Mouse (Mus musculus) embryonic facial prominence, embryonic 10.5 days (tissue): ENCODE measurements at regions not wholly inside any gene's neighbourhood (a gene's known extent, or its start where the extent isn't known, plus 50 kb on each side); places are given as distances from the start of the nearest gene placed in this dataset.

ENCODE experiments used
- DNase-seq: peaks from one replicate; pipeline ENCODE4 v3.0.0-alpha.2; 2017; ENCODE audit warnings: low spot score
- H3K27ac ChIP-seq: fragments of 300-500 bp; sonication (generic); replicated peaks from 2 replicates; pipeline ENCODE4 v1.5.1; 2016; ENCODE audit warnings: mild to moderate bottlenecking
- H3K27me3 ChIP-seq: fragments of 300-500 bp; sonication (generic); replicated peaks from 2 replicates; pipeline ENCODE4 v1.6.1; 2016; ENCODE audit warnings: low read depth, mild to moderate bottlenecking; ENCODE audit not compliant: poor library complexity, severe bottlenecking
- H3K36me3 ChIP-seq: fragments of 300-500 bp; sonication (generic); replicated peaks from 2 replicates; pipeline ENCODE4 v1.6.1; 2016; ENCODE audit warnings: mild to moderate bottlenecking, moderate library complexity
- H3K4me1 ChIP-seq: fragments of 300-500 bp; sonication (generic); 2 replicates; pipeline ENCODE4 v1.6.1; 2016
- H3K4me3 ChIP-seq: fragments of 300-500 bp; sonication (generic); 2 replicates; pipeline ENCODE4 v1.5.1; 2016; ENCODE audit warnings: mild to moderate bottlenecking, moderate library complexity
- H3K9me3 ChIP-seq: fragments of 300-500 bp; sonication (generic); 2 replicates; pipeline ENCODE4 v1.6.1; 2016; ENCODE audit warnings: mild to moderate bottlenecking
- WGBS: fragments of 180-500 bp; shearing (Covaris S2); methylation state at CpG from one replicate; pipeline ENCODE4 v1.1.7; 2016; 5-methylcytosine and 5-hydroxymethylcytosine counted together

GRCm38 (mm10) chr16:74644750-74645366, 233.2 kb upstream of the Robo2 start:
- Histone ChIP-seq H3K27ac (no peak overlapping the region), H3K36me3 (no peaks in the 10 kb centered on the region), H3K4me3 (no peak overlapping the region), H3K4me1 (no peaks in the 10 kb centered on the region), H3K27me3 (no peaks in the 10 kb centered on the region), H3K9me3 (no peaks in the 10 kb centered on the region)
- 57% methylated on average over 10 of the region's 10 CpGs for WGBS
- no peak for DNase-seq

GRCm38 (mm10) chr16:74639805-74640204, 228.2 kb upstream of the Robo2 start:
- DNase-seq = no peak
- Histone ChIP-seq H3K27ac (no peak overlapping the region), H3K36me3 (no peaks in the 10 kb centered on the region), H3K9me3 (no peaks in the 10 kb centered on the region), H3K27me3 (no peaks in the 10 kb centered on the region), H3K4me3 (no peak overlapping the region), H3K4me1 (no peaks in the 10 kb centered on the region)
- WGBS = 87% methylated on average over 7 of the region's 7 CpGs

DNA sequence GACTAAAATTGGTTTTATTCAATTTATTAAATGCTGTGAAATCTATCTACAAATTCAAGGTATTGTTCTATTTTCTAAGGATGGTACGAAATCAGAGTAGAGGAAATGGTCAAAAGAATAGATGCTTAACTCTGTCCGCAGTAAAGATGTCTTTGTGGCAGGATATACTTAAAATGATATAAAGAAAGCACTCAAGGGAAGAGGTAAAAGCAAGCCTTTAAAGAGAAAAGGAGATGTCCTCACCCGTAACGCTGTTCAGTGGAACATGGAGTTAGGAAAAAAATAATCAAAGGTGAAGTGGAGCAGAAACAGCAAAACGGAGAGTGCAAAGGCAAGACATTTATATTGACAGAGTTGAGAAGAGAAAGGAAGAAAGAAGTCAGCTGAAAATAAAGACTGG, 226.0 kb upstream of the Robo2 start:
- H3K27me3 ChIP-seq = no peaks in the 10 kb centered on the region
- no peak for DNase-seq
- WGBS = 73% methylated on average over 5 of the region's 5 CpGs
- no peaks in the 10 kb centered on the region for H3K36me3 ChIP-seq
- no peak overlapping the region for H3K27ac ChIP-seq
- H3K4me1 ChIP-seq = no peaks in the 10 kb centered on the region
- no peak overlapping the region for H3K4me3 ChIP-seq
- no peaks in the 10 kb centered on the region for H3K9me3 ChIP-seq

GRCm38 (mm10) chr16:74625783-74626182, 214.2 kb upstream of the Robo2 start:
- Histone ChIP-seq H3K4me1 (no peaks in the 10 kb centered on the region), H3K27ac (no peak overlapping the region), H3K4me3 (no peak overlapping the region), H3K27me3 (no peaks in the 10 kb centered on the region), H3K36me3 (no peaks in the 10 kb centered on the region), H3K9me3 (no peaks in the 10 kb centered on the region)
- DNase-seq = no peak
- WGBS = 82% methylated on average over 2 of the region's 2 CpGs

GRCm38 (mm10) chr16:74612072-74612471, 200.4 kb upstream of the Robo2 start:
- no peaks in the 10 kb centered on the region; the same call in 1 of the 2 replicates for H3K27me3 ChIP-seq
- H3K4me1 ChIP-seq = peaks cover 16% of the 10 kb centered on the region
- WGBS = 47% methylated on average over 4 of the region's 4 CpGs
- H3K4me3 ChIP-seq = no peak overlapping the region
- H3K27ac ChIP-seq = no peak overlapping the region
- H3K9me3 ChIP-seq = no peaks in the 10 kb centered on the region
- H3K36me3 ChIP-seq = no peaks in the 10 kb centered on the region
- no peak for DNase-seq

DNA sequence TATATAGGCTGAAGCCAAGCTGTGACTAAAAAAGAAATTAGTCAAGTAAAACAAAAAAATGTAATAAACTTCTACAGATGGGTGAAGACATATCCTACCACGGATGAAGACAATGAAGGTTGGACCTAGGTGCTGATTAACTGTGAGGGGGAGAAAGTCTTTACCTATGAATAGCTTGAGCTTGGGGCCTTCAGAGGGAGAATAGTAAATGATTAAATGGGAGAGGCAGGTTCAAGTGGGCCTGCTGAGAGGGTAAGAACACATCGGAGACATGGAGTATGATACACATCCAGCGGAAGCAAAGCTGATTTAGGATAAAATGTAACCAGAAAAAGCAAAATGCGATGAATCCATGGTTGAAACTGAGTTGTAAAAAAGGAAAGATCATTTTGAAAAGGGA, 197.9 kb upstream of the Robo2 start:
- no peaks in the 10 kb centered on the region; the same call in 1 of the 2 replicates for H3K27me3 ChIP-seq
- H3K4me3 ChIP-seq = no peak overlapping the region
- no peaks in the 10 kb centered on the region for H3K9me3 ChIP-seq
- DNase-seq = no peak
- H3K4me1 ChIP-seq = peaks cover 20% of the 10 kb centered on the region
- 89% methylated on average over 4 of the region's 4 CpGs for WGBS
- no peaks in the 10 kb centered on the region for H3K36me3 ChIP-seq
- no peak overlapping the region for H3K27ac ChIP-seq

- no peak overlapping the region for H3K27ac ChIP-seq
- 89% methylated on average over 1 of the region's 1 CpGs for WGBS
Measured at GRCm38 (mm10) chr16:74598361-74598760, 186.7 kb upstream of the Robo2 start.

GRCm38 (mm10) chr16:74597735-74598340, 186.2 kb upstream of the Robo2 start:
- DNase-seq = no peak
- no peaks in the 10 kb centered on the region for H3K4me1 ChIP-seq

More at GRCm38 (mm10) chr16:74598361-74598760, 186.7 kb upstream of the Robo2 start:
- H3K9me3 ChIP-seq = no peaks in the 10 kb centered on the region
- H3K36me3 ChIP-seq = no peaks in the 10 kb centered on the region
- no peak for DNase-seq
- H3K4me1 ChIP-seq = no peaks in the 10 kb centered on the region
- no peak overlapping the region for H3K4me3 ChIP-seq
- H3K27me3 ChIP-seq = no peaks in the 10 kb centered on the region

DNA sequence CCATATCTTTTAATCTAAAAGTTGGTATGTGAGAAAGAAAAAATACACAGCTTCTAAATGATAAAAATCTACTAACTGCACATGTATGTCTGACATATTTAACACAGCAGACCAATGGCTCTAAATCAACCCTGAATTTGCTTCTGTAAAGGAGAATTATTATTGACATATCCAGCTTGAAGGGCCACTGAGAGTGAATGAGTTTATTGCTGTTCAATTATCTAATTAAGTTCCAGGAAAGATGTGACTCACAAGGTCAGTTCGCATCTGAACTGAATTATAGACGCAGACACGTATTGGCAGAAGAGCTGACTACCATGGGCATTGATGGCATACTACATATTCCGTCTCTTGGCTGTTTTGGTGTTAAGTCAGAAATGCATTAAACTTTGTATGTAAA, 180.3 kb upstream of the Robo2 start:
- H3K4me3 ChIP-seq = no peak overlapping the region
- no peaks in the 10 kb centered on the region for H3K36me3 ChIP-seq
- WGBS = 57% methylated on average over 4 of the region's 4 CpGs
- no peak for DNase-seq
- H3K27ac ChIP-seq = no peak overlapping the region
- peaks cover 7% of the 10 kb centered on the region; the same call in 1 of the 2 replicates for H3K4me1 ChIP-seq
- H3K9me3 ChIP-seq = no peaks in the 10 kb centered on the region
- no peaks in the 10 kb centered on the region for H3K27me3 ChIP-seq

More at GRCm38 (mm10) chr16:74597735-74598340, 186.2 kb upstream of the Robo2 start:
- H3K9me3 ChIP-seq = no peaks in the 10 kb centered on the region
- H3K27me3 ChIP-seq = no peaks in the 10 kb centered on the region
- 82% methylated on average over 4 of the region's 4 CpGs for WGBS
- H3K4me3 ChIP-seq = no peak overlapping the region
- no peak overlapping the region for H3K27ac ChIP-seq
- no peaks in the 10 kb centered on the region for H3K36me3 ChIP-seq

- Histone ChIP-seq H3K27me3 (no peaks in the 10 kb centered on the region), H3K4me3 (no peak overlapping the region), H3K4me1 (no peaks in the 10 kb centered on the region), H3K9me3 (no peaks in the 10 kb centered on the region), H3K36me3 (no peaks in the 10 kb centered on the region), H3K27ac (no peak overlapping the region)
- no peak for DNase-seq
- WGBS = 91% methylated on average over 4 of the region's 4 CpGs
Measured at GRCm38 (mm10) chr16:74582645-74583423, 171.2 kb upstream of the Robo2 start.

GRCm38 (mm10) chr16:74548374-74548773, 136.7 kb upstream of the Robo2 start:
- WGBS = 73% methylated on average over 5 of the region's 5 CpGs
- 0 out of 2 replicates have a peak, but pooled peaks cover 3% of the 10 kb centered on the region for H3K4me1 ChIP-seq

GRCm38 (mm10) chr16:74530531-74530930, 118.9 kb upstream of the Robo2 start:
- H3K27ac ChIP-seq = no peak overlapping the region
- no peaks in the 10 kb centered on the region for H3K27me3 ChIP-seq
- no peak overlapping the region for H3K4me3 ChIP-seq
- no peak for DNase-seq
- 0 out of 2 replicates have a peak, but pooled peaks cover 3% of the 10 kb centered on the region for H3K4me1 ChIP-seq
- 77% methylated on average over 2 of the region's 2 CpGs for WGBS
- no peaks in the 10 kb centered on the region for H3K36me3 ChIP-seq
- no peaks in the 10 kb centered on the region for H3K9me3 ChIP-seq

More at GRCm38 (mm10) chr16:74548374-74548773, 136.7 kb upstream of the Robo2 start:
- no peaks in the 10 kb centered on the region for H3K9me3 ChIP-seq
- H3K27ac ChIP-seq = no peak overlapping the region
- DNase-seq = no peak
- H3K4me3 ChIP-seq = no peak overlapping the region
- no peaks in the 10 kb centered on the region for H3K36me3 ChIP-seq
- H3K27me3 ChIP-seq = no peaks in the 10 kb centered on the region
